Mouse (Mus musculus): ENCODE measurements at regions not wholly inside any gene's neighbourhood (a gene's known extent, or its start where the extent isn't known, plus 50 kb on each side); places are given as distances from the start of the nearest gene placed in this dataset.

- intact Hi-C loops (cut with DNase I): no loop called here
- DNase-seq: no peak
These were observed 66.2 kb downstream of the Car2 start for GRCm38 (mm10) chr3:14952169-14952729.

- intact Hi-C loops (cut with DNase I): no loop called here
- no peak for DNase-seq
These were observed 66.9 kb downstream of the Car2 start for GRCm38 (mm10) chr3:14952951-14953350.

- no peak for DNase-seq
- intact Hi-C loops (cut with DNase I): no loop called here
These were observed 71.4 kb downstream of the Car2 start for GRCm38 (mm10) chr3:14957481-14957880.

GRCm38 (mm10) chr3:14958277-14958676 lies 72.2 kb downstream of the Car2 start:
- no peak for DNase-seq
- intact Hi-C loops (cut with DNase I): no loop called here

- intact Hi-C loops (cut with DNase I): no loop called here
These were observed 73.5 kb downstream of the Car2 start for GRCm38 (mm10) chr3:14959586-14959985.

GRCm38 (mm10) chr3:14964795-14965194 lies 78.7 kb downstream of the Car2 start:
- intact Hi-C loops (cut with DNase I): no loop called here

More at GRCm38 (mm10) chr3:14959586-14959985, 73.5 kb downstream of the Car2 start:
- no peak for DNase-seq

GRCm38 (mm10) chr3:14965438-14966044 lies 79.5 kb downstream of the Car2 start:
- intact Hi-C loops (cut with DNase I): no loop called here
- DNase-seq: no peak

More at GRCm38 (mm10) chr3:14964795-14965194, 78.7 kb downstream of the Car2 start:
- DNase-seq: no peak

- DNase-seq: no peak
- intact Hi-C loops (cut with DNase I): no loop called here
These were observed 81.2 kb downstream of the Car2 start for GRCm38 (mm10) chr3:14967235-14967634.

- DNase-seq: no peak
- intact Hi-C loops (cut with DNase I): no loop called here
These were observed 82.3 kb downstream of the Car2 start for GRCm38 (mm10) chr3:14968345-14968744.

GRCm38 (mm10) chr3:14969698-14970097 lies 83.6 kb downstream of the Car2 start:
- intact Hi-C loops (cut with DNase I): no loop called here
- no peak for DNase-seq

- no peak for DNase-seq
- intact Hi-C loops (cut with DNase I): no loop called here
These were observed 85.6 kb downstream of the Car2 start for GRCm38 (mm10) chr3:14971647-14972046.

- intact Hi-C loops (cut with DNase I): no loop called here
- DNase-seq: no peak
These were observed 88.7 kb downstream of the Car2 start for GRCm38 (mm10) chr3:14974758-14975157.

- intact Hi-C loops (cut with DNase I): no loop called here
- DNase-seq: no peak
These were observed 89.1 kb downstream of the Car2 start for GRCm38 (mm10) chr3:14975203-14975602.

- DNase-seq: no peak
- intact Hi-C loops (cut with DNase I): no loop called here
These were observed 93.1 kb downstream of the Car2 start for GRCm38 (mm10) chr3:14979116-14979613.

- intact Hi-C loops (cut with DNase I): no loop called here
- no peak for DNase-seq
These were observed 103.6 kb downstream of the Car2 start for GRCm38 (mm10) chr3:14989635-14990034.

GRCm38 (mm10) chr3:14993936-14994335 lies 107.9 kb downstream of the Car2 start:
- DNase-seq: no peak
- intact Hi-C loops (cut with DNase I): no loop called here

- DNase-seq: no peak
- intact Hi-C loops (cut with DNase I): no loop called here
These were observed 111.2 kb downstream of the Car2 start for GRCm38 (mm10) chr3:14997241-14997640.

- no peak for DNase-seq
- intact Hi-C loops (cut with DNase I): no loop called here
These were observed 112.4 kb downstream of the Car2 start for GRCm38 (mm10) chr3:14998521-14998920.

GRCm38 (mm10) chr3:14999411-14999810 lies 113.3 kb downstream of the Car2 start:
- no peak for DNase-seq
- intact Hi-C loops (cut with DNase I): no loop called here

- DNase-seq: no peak
- intact Hi-C loops (cut with DNase I): no loop called here
These were observed 113.8 kb downstream of the Car2 start for GRCm38 (mm10) chr3:14999914-15000313.

- intact Hi-C loops (cut with DNase I): no loop called here
These were observed 114.6 kb downstream of the Car2 start for GRCm38 (mm10) chr3:15000657-15001056.

GRCm38 (mm10) chr3:15007821-15008220 lies 121.7 kb downstream of the Car2 start:
- no peak for DNase-seq
- intact Hi-C loops (cut with DNase I): no loop called here

More at GRCm38 (mm10) chr3:15000657-15001056, 114.6 kb downstream of the Car2 start:
- DNase-seq: no peak
